Mouse (Mus musculus) small intestine, adult 2 months (tissue): ENCODE data around the gene Gm10197. TPM values are rescaled to one million over a fixed set of nuclear protein-coding genes. Genes with fewer than 3 reads are reported as not detected.

Experiments used
- H3K27ac ChIP-seq: fragments of 200-500 bp; 2 replicates; pipeline ENCODE4 v1.5.1; 2012; ENCODE audit warnings: low read depth, low read length, control low read depth, inconsistent platforms; ENCODE audit not compliant: insufficient read depth
- H3K27me3 ChIP-seq: fragments of 200-500 bp; 2 replicates; pipeline ENCODE4 v1.6.1; 2012; ENCODE audit warnings: mild to moderate bottlenecking, moderate library complexity, low read length, inconsistent platforms; ENCODE audit not compliant: control insufficient read depth, insufficient read depth
- H3K36me3 ChIP-seq: fragments of 200-500 bp; 2 replicates; pipeline ENCODE4 v1.6.1; 2012; ENCODE audit warnings: mild to moderate bottlenecking, low read length, control low read depth, inconsistent platforms; ENCODE audit not compliant: control insufficient read depth, insufficient read depth
- H3K4me1 ChIP-seq: fragments of 200-500 bp; 2 replicates; pipeline ENCODE4 v1.6.1; 2012; ENCODE audit warnings: low read length, inconsistent platforms, mixed read lengths; ENCODE audit not compliant: control insufficient read depth, insufficient read depth, insufficient read length
- H3K4me3 ChIP-seq: fragments of 200-500 bp; 2 replicates; pipeline ENCODE4 v1.5.1; 2012; ENCODE audit warnings: low read depth, mild to moderate bottlenecking, control low read depth, inconsistent platforms, low read length, moderate library complexity
- CTCF ChIP-seq: fragments of 200-500 bp; IDR thresholded peaks from 2 replicates; pipeline ENCODE4 v1.5.1; 2012; ENCODE audit warnings: low read depth, mild to moderate bottlenecking, control low read depth, inconsistent platforms, low read length, moderate library complexity, mixed read lengths; ENCODE audit not compliant: insufficient replicate concordance, insufficient read length; ENCODE audit errors: extremely low read depth
- POLR2A ChIP-seq: fragments of 200-500 bp; IDR thresholded peaks from 2 replicates; pipeline ENCODE4 v1.6.1; 2012; ENCODE audit warnings: low read depth, mild to moderate bottlenecking, control low read depth, inconsistent platforms, low read length, moderate library complexity
- WGBS: fragments of 180-500 bp; shearing (Covaris S2); methylation state at CpG from one replicate; pipeline ENCODE4 v1.1.7; 2018; 5-methylcytosine and 5-hydroxymethylcytosine counted together
- polyA plus RNA-seq: library from polyadenylated mRNA; depleted of rRNA; stranded (reverse); fragments of >200 nt; gene quantifications from 2 replicates; pipeline ENCODE4 v1.2.3, GENCODE M21; 2012; rRNA removed

Gm10197 gene
- not detected in 2 replicates for polyA plus RNA-seq

- H3K27me3 ChIP-seq = no peaks in the 10 kb centered on the region
- H3K27ac ChIP-seq = no peak within 1 kb of the TSS
- H3K4me1 ChIP-seq = no peaks in the 10 kb centered on the region
- peaks cover 44% of the 10 kb centered on the region for H3K36me3 ChIP-seq
- no peak within 1 kb of the TSS for H3K4me3 ChIP-seq
- 89% methylated on average over 13 of the region's 13 CpGs for WGBS
- TF ChIP-seq CTCF (no peak), POLR2A (no peak)
Measured at GRCm38 (mm10) chr19:53371666-53372065, at the start of gene Gm10197. Gm10197 (minus strand) TSS chr19:53371766.

- no peaks in the 10 kb centered on the region for H3K36me3 ChIP-seq
- peaks cover 19% of the 10 kb centered on the region for H3K4me1 ChIP-seq
- WGBS = 1% methylated on average over 19 of the region's 19 CpGs
- peak overlapping the region; percentile 34 for H3K27ac ChIP-seq
- TF ChIP-seq POLR2A (no peak), CTCF (no peak)
- peak overlapping the region; percentile 58 for H3K4me3 ChIP-seq
- no peaks in the 10 kb centered on the region for H3K27me3 ChIP-seq
Measured at GRCm38 (mm10) chr19:53420924-53421582, 49.5 kb upstream of the Gm10197 start.

GRCm38 (mm10) chr19:53419834-53420233 lies 48.3 kb upstream of the Gm10197 start:
- TF ChIP-seq CTCF = peak; percentile 66; the same call in 1 of the 2 replicates
- no peak for TF ChIP-seq POLR2A
- Histone ChIP-seq H3K27me3 (no peaks in the 10 kb centered on the region), H3K4me3 (no peak overlapping the region), H3K36me3 (no peaks in the 10 kb centered on the region), H3K4me1 (peaks cover 19% of the 10 kb centered on the region), H3K27ac (no peak overlapping the region)
- whole genome bisulfite sequencing = 33% methylated on average over 5 of the region's 5 CpGs

- no peaks in the 10 kb centered on the region for H3K27me3 ChIP-seq
- 88% methylated on average over 17 of the region's 17 CpGs for WGBS
- TF ChIP-seq CTCF (no peak), POLR2A (no peak)
- no peak overlapping the region for H3K4me3 ChIP-seq
- H3K27ac ChIP-seq = no peak overlapping the region
- H3K36me3 ChIP-seq = no peaks in the 10 kb centered on the region
- peaks cover 6% of the 10 kb centered on the region for H3K4me1 ChIP-seq
Measured at GRCm38 (mm10) chr19:53415198-53415597, 43.6 kb upstream of the Gm10197 start.

GRCm38 (mm10) chr19:53414650-53415049 lies 43.1 kb upstream of the Gm10197 start:
- WGBS = 40% methylated on average over 11 of the region's 11 CpGs

GRCm38 (mm10) chr19:53413617-53414380 lies 42.2 kb upstream of the Gm10197 start:
- TF ChIP-seq POLR2A = no peak
- TF ChIP-seq CTCF = no peak
- H3K27ac ChIP-seq = no peak overlapping the region
- 48% methylated on average over 15 of the region's 15 CpGs for WGBS

More at GRCm38 (mm10) chr19:53414650-53415049, 43.1 kb upstream of the Gm10197 start:
- H3K4me3 ChIP-seq = no peak overlapping the region
- peaks cover 6% of the 10 kb centered on the region for H3K4me1 ChIP-seq
- H3K27me3 ChIP-seq = no peaks in the 10 kb centered on the region
- no peaks in the 10 kb centered on the region for H3K36me3 ChIP-seq
- TF ChIP-seq POLR2A = no peak
- no peak overlapping the region for H3K27ac ChIP-seq

GRCm38 (mm10) chr19:53412149-53412848 lies 40.7 kb upstream of the Gm10197 start:
- no peaks in the 10 kb centered on the region for H3K27me3 ChIP-seq
- no peak overlapping the region for H3K4me3 ChIP-seq
- 59% methylated on average over 6 of the region's 6 CpGs for WGBS
- peaks cover 6% of the 10 kb centered on the region for H3K4me1 ChIP-seq
- no peaks in the 10 kb centered on the region for H3K36me3 ChIP-seq
- H3K27ac ChIP-seq = no peak overlapping the region
- TF ChIP-seq CTCF (no peak), POLR2A (no peak)

More at GRCm38 (mm10) chr19:53413617-53414380, 42.2 kb upstream of the Gm10197 start:
- no peak overlapping the region; the same call in 1 of the 2 replicates for H3K4me3 ChIP-seq
- peaks cover 6% of the 10 kb centered on the region for H3K4me1 ChIP-seq
- no peaks in the 10 kb centered on the region for H3K36me3 ChIP-seq
- no peaks in the 10 kb centered on the region for H3K27me3 ChIP-seq
